Mouse (Mus musculus): ENCODE measurements around the gene Tm7sf2. TPM values are rescaled to one million over a fixed set of nuclear protein-coding genes. Genes with fewer than 3 reads are reported as not detected.
A peak's percentile ranks its signal among the peaks of the same experiment; 100 is the strongest.

The Tm7sf2 gene
- 34.9 and 36.3 TPM in 2 replicates for polyA plus RNA-seq (2015; fragmentation: Nextera tagmentation; extraction: Ambion mirVana)

- peak within 1 kb of the TSS; percentile 97 for H3K4me2 ChIP-seq (replicated peaks)
- 8% methylated on average over 33 of the region's 33 CpGs for WGBS
These were observed at the start of gene Tm7sf2 for GRCm38 (mm10) chr19:6067724-6068415. Tm7sf2 (minus strand) TSS chr19:6068373.

GRCm38 (mm10) chr19:6117346-6117985 is 49.3 kb upstream of the Tm7sf2 start:
- 0 out of 2 replicates have a peak, but pooled peaks have one; percentile 2 for ATAC-seq (replicated peaks)
- H3K27me3 ChIP-seq = no peaks in the 10 kb centered on the region
- peaks cover 26% of the 10 kb centered on the region for H3K4me1 ChIP-seq
- H3K9ac ChIP-seq (replicated peaks) = peak overlapping the region; percentile 86
- peaks cover 18% of the 10 kb centered on the region for H3K36me3 ChIP-seq
- peak overlapping the region; percentile 82 for H3K4me2 ChIP-seq (replicated peaks)
- peak overlapping the region; percentile 84 for H3K4me3 ChIP-seq
- 5% methylated on average over 32 of the region's 32 CpGs for WGBS
- H3K27ac ChIP-seq (replicated peaks) = peak overlapping the region; percentile 96
- no peaks in the 10 kb centered on the region for H3K9me3 ChIP-seq

More at GRCm38 (mm10) chr19:6067724-6068415, at the start of gene Tm7sf2:
- Histone ChIP-seq H3K4me1 (peaks cover 30% of the 10 kb centered on the region), H3K9me3 (no peaks in the 10 kb centered on the region), H3K36me3 (peaks cover 29% of the 10 kb centered on the region), H3K27ac (replicated peaks) (peak within 1 kb of the TSS; percentile 89), H3K27me3 (no peaks in the 10 kb centered on the region), H3K9ac (replicated peaks) (peak within 1 kb of the TSS; percentile 86), H3K4me3 (peak within 1 kb of the TSS; percentile 65)
- peak; percentile 91 for ATAC-seq (replicated peaks)

- Histone ChIP-seq H3K9ac (replicated peaks) (no peak overlapping the region), H3K36me3 (peaks cover 20% of the 10 kb centered on the region), H3K4me2 (replicated peaks) (no peak overlapping the region), H3K27ac (replicated peaks) (no peak overlapping the region), H3K9me3 (no peaks in the 10 kb centered on the region), H3K4me3 (no peak overlapping the region), H3K27me3 (no peaks in the 10 kb centered on the region), H3K4me1 (peaks cover 26% of the 10 kb centered on the region)
- 92% methylated on average over 15 of the region's 15 CpGs for WGBS
- no peak for ATAC-seq (replicated peaks)
These were observed 48.1 kb upstream of the Tm7sf2 start for GRCm38 (mm10) chr19:6116113-6116850.

- H3K27me3 ChIP-seq = no peaks in the 10 kb centered on the region
- no peak overlapping the region for H3K27ac ChIP-seq (replicated peaks)
- no peak overlapping the region for H3K9ac ChIP-seq (replicated peaks)
- peaks cover 20% of the 10 kb centered on the region for H3K36me3 ChIP-seq
- H3K4me1 ChIP-seq = peaks cover 14% of the 10 kb centered on the region
- WGBS = 76% methylated on average over 6 of the region's 6 CpGs
- H3K4me3 ChIP-seq = no peak overlapping the region
- H3K4me2 ChIP-seq (replicated peaks) = no peak overlapping the region
- ATAC-seq (replicated peaks) = no peak
- H3K9me3 ChIP-seq = no peaks in the 10 kb centered on the region
These were observed 44.9 kb upstream of the Tm7sf2 start for GRCm38 (mm10) chr19:6113116-6113515.

- Histone ChIP-seq H3K27me3 (no peaks in the 10 kb centered on the region), H3K36me3 (no peaks in the 10 kb centered on the region), H3K4me2 (replicated peaks) (no peak within 1 kb of the TSS), H3K27ac (replicated peaks) (no peak within 1 kb of the TSS), H3K9ac (replicated peaks) (no peak within 1 kb of the TSS), H3K4me1 (no peaks in the 10 kb centered on the region), H3K9me3 (no peaks in the 10 kb centered on the region), H3K4me3 (no peak within 1 kb of the TSS)
- 84% methylated on average over 7 of the region's 7 CpGs for WGBS
- ATAC-seq (replicated peaks) = no peak
These were observed 37.4 kb upstream of the Tm7sf2 start, which contains the start of gene Naaladl1 for GRCm38 (mm10) chr19:6105586-6105985. Naaladl1 (plus strand) TSS chr19:6105782.

GRCm38 (mm10) chr19:6104476-6104875 is 36.3 kb upstream of the Tm7sf2 start:
- no peak for ATAC-seq (replicated peaks)
- H3K36me3 ChIP-seq = no peaks in the 10 kb centered on the region
- H3K27ac ChIP-seq (replicated peaks) = no peak overlapping the region
- WGBS = 90% methylated on average over 4 of the region's 4 CpGs
- H3K4me2 ChIP-seq (replicated peaks) = no peak overlapping the region
- H3K4me1 ChIP-seq = no peaks in the 10 kb centered on the region
- H3K9ac ChIP-seq (replicated peaks) = no peak overlapping the region
- no peak overlapping the region for H3K4me3 ChIP-seq
- no peaks in the 10 kb centered on the region for H3K27me3 ChIP-seq
- no peaks in the 10 kb centered on the region for H3K9me3 ChIP-seq

GRCm38 (mm10) chr19:6102169-6102853 is 34.1 kb upstream of the Tm7sf2 start:
- Histone ChIP-seq H3K36me3 (no peaks in the 10 kb centered on the region), H3K27me3 (no peaks in the 10 kb centered on the region), H3K9me3 (no peaks in the 10 kb centered on the region), H3K27ac (replicated peaks) (no peak overlapping the region), H3K4me2 (replicated peaks) (no peak overlapping the region), H3K4me3 (no peak overlapping the region), H3K4me1 (no peaks in the 10 kb centered on the region), H3K9ac (replicated peaks) (no peak overlapping the region)
- ATAC-seq (replicated peaks) = no peak
- 81% methylated on average over 6 of the region's 6 CpGs for WGBS

GRCm38 (mm10) chr19:6101186-6101585 is 33.0 kb upstream of the Tm7sf2 start:
- no peaks in the 10 kb centered on the region for H3K36me3 ChIP-seq
- no peak overlapping the region for H3K4me3 ChIP-seq
- no peak overlapping the region for H3K9ac ChIP-seq (replicated peaks)
- 83% methylated on average over 6 of the region's 6 CpGs for WGBS
- H3K27me3 ChIP-seq = no peaks in the 10 kb centered on the region
- no peak overlapping the region for H3K27ac ChIP-seq (replicated peaks)
- no peak overlapping the region for H3K4me2 ChIP-seq (replicated peaks)
- H3K4me1 ChIP-seq = no peaks in the 10 kb centered on the region
- H3K9me3 ChIP-seq = no peaks in the 10 kb centered on the region
- no peak for ATAC-seq (replicated peaks)

- no peak overlapping the region for H3K9ac ChIP-seq (replicated peaks)
- WGBS = 91% methylated on average over 3 of the region's 3 CpGs
- no peak overlapping the region for H3K4me2 ChIP-seq (replicated peaks)
- no peaks in the 10 kb centered on the region for H3K9me3 ChIP-seq
- no peaks in the 10 kb centered on the region for H3K27me3 ChIP-seq
- H3K27ac ChIP-seq (replicated peaks) = no peak overlapping the region
- H3K36me3 ChIP-seq = no peaks in the 10 kb centered on the region
- ATAC-seq (replicated peaks) = no peak
- H3K4me3 ChIP-seq = no peak overlapping the region
- H3K4me1 ChIP-seq = no peaks in the 10 kb centered on the region
These were observed 29.7 kb upstream of the Tm7sf2 start for GRCm38 (mm10) chr19:6097847-6098246.

- no peak within 1 kb of the TSS for H3K27ac ChIP-seq (replicated peaks)
- no peaks in the 10 kb centered on the region for H3K4me1 ChIP-seq
- no peak within 1 kb of the TSS for H3K9ac ChIP-seq (replicated peaks)
- no peak for ATAC-seq (replicated peaks)
- no peak within 1 kb of the TSS for H3K4me3 ChIP-seq
- no peaks in the 10 kb centered on the region for H3K9me3 ChIP-seq
- H3K4me2 ChIP-seq (replicated peaks) = no peak within 1 kb of the TSS
- H3K27me3 ChIP-seq = no peaks in the 10 kb centered on the region
- H3K36me3 ChIP-seq = 0 out of 2 replicates have a peak, but pooled peaks cover 3% of the 10 kb centered on the region
- 94% methylated on average over 7 of the region's 7 CpGs for WGBS
These were observed 25.9 kb upstream of the Tm7sf2 start, which contains the start of gene AC131692.1 for GRCm38 (mm10) chr19:6094119-6094518. AC131692.1 (plus strand) TSS chr19:6094419.

GRCm38 (mm10) chr19:6088841-6089240 is 20.7 kb upstream of the Tm7sf2 start:
- WGBS = 95% methylated on average over 13 of the region's 13 CpGs
- ATAC-seq (replicated peaks) = no peak
- no peaks in the 10 kb centered on the region for H3K9me3 ChIP-seq
- H3K4me2 ChIP-seq (replicated peaks) = no peak overlapping the region
- no peak overlapping the region for H3K4me3 ChIP-seq
- 0 out of 2 replicates have a peak, but pooled peaks cover 3% of the 10 kb centered on the region for H3K36me3 ChIP-seq
- H3K9ac ChIP-seq (replicated peaks) = no peak overlapping the region
- peaks cover 16% of the 10 kb centered on the region for H3K4me1 ChIP-seq
- no peaks in the 10 kb centered on the region for H3K27me3 ChIP-seq
- no peak overlapping the region for H3K27ac ChIP-seq (replicated peaks)
